In the genomic region with DNA sequence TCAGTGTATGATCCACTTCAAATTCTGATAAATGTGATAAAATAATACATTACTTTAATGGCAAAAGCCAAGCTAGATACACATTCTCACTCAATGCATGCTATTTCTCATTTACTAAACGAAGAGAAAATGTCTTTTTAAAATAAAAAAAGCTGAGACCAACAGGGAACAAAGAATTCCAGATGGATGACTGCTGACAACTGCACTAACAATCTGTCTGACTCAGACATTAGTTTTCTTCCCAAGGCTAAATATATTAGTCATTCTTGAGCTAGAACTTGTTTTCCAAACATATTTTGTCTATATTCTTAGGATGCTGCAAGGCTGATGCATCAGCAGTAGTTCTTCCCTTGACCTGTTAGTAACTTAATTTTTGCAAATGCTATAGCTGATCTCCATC, we compare ENCODE assay signal across 14 mouse cellular contexts.
"Had no signal": no experiment of that assay in that cellular context is flagged by ENCODE, and none has a peak within 500 bp of the region (broad histone marks: within the 10 kb centered on the region; RNA-seq: fewer than 3 reads in every experiment).

No protein-coding gene starts in this region.

- H3K27ac ChIP-seq: limb, embryonic 15.5 days; liver, embryonic 12.5 days; midbrain, embryonic 10.5 days; neural tube, embryonic 15.5 days had no signal

- H3K4me3 ChIP-seq: limb, embryonic 15.5 days; liver, embryonic 12.5 days; midbrain, embryonic 10.5 days; myocyte; neural tube, embryonic 15.5 days had no signal

- H3K4me1 ChIP-seq: limb, embryonic 15.5 days; liver, embryonic 12.5 days; midbrain, embryonic 10.5 days; neural tube, embryonic 15.5 days had no signal

- DNase-seq: kidney, adult 8-10 months; kidney, postnatal 36 days; lung, embryonic 14.5 days; lung, postnatal 10 days; lung, postnatal 4 days; midbrain, embryonic 14.5 days; right cerebral cortex, adult 18-20 months; right cerebral cortex, postnatal 25 days; thymus, postnatal 14 days had no signal

- ATAC-seq: liver, embryonic 12.5 days had no signal

- H3K27me3 ChIP-seq: limb, embryonic 15.5 days; liver, embryonic 12.5 days; neural tube, embryonic 15.5 days had no signal

- H3K36me3 ChIP-seq: limb, embryonic 15.5 days; liver, embryonic 12.5 days; midbrain, embryonic 10.5 days; neural tube, embryonic 15.5 days had no signal
